Mouse (Mus musculus) limb, embryonic 14.5 days (tissue): ENCODE results near the gene N4bp3. TPM values are rescaled to one million over a fixed set of nuclear protein-coding genes. Genes with fewer than 3 reads are reported as not detected.

Source experiments
- ATAC-seq: fragments of 200-750 bp; cut with Nextera tagmentation; 2 replicates; pipeline ENCODE4 v1.8.0; 2017; ENCODE audit warnings: low read depth, moderate number of reproducible peaks, moderate TSS enrichment; ENCODE audit not compliant: low FRiP score
- DNase-seq: peaks from one replicate; pipeline ENCODE4 v3.0.0-alpha.2; 2015; ENCODE audit warnings: low spot score
- H3K27ac ChIP-seq: fragments of 300-500 bp; sonication (generic); replicated peaks from 2 replicates; pipeline ENCODE4 v1.5.1; 2014; ENCODE audit warnings: low read depth, mild to moderate bottlenecking, low read length, moderate library complexity, mixed read lengths
- H3K27me3 ChIP-seq: fragments of 300-500 bp; sonication (generic); 2 replicates; pipeline ENCODE4 v1.6.1; 2014; ENCODE audit warnings: low read length, mixed read lengths; ENCODE audit not compliant: control insufficient read depth, insufficient read depth
- H3K36me3 ChIP-seq: fragments of 300-500 bp; sonication (generic); 2 replicates; pipeline ENCODE4 v1.6.1; 2014; ENCODE audit warnings: mild to moderate bottlenecking, low read length, moderate library complexity, mixed read lengths; ENCODE audit not compliant: control insufficient read depth, insufficient read depth
- H3K4me1 ChIP-seq: fragments of 300-500 bp; sonication (generic); 2 replicates; pipeline ENCODE4 v1.6.1; 2014; ENCODE audit warnings: antibody characterized with exemption, low read length, mixed read lengths; ENCODE audit not compliant: control insufficient read depth, insufficient read depth
- H3K4me2 ChIP-seq: fragments of 300-500 bp; sonication (generic); replicated peaks from 2 replicates; pipeline ENCODE4 v1.6.1; 2014; ENCODE audit warnings: low read depth, mild to moderate bottlenecking, low read length, moderate library complexity; ENCODE audit not compliant: severe bottlenecking
- H3K4me3 ChIP-seq: fragments of 300-500 bp; sonication (generic); replicated peaks from 2 replicates; pipeline ENCODE4 v1.5.1; 2014; ENCODE audit warnings: low read length
- H3K9ac ChIP-seq: fragments of 300-500 bp; sonication (generic); 2 replicates; pipeline ENCODE4 v1.6.1; 2014; ENCODE audit warnings: mild to moderate bottlenecking, low read depth, low read length, moderate library complexity; ENCODE audit not compliant: severe bottlenecking
- H3K9me3 ChIP-seq: fragments of 300-500 bp; sonication (generic); 2 replicates; pipeline ENCODE4 v1.6.1; 2016; ENCODE audit warnings: low read length; ENCODE audit not compliant: control insufficient read depth
- POLR2A ChIP-seq: fragments of 200-500 bp; IDR thresholded peaks from 2 replicates; pipeline ENCODE4 v1.8.0; 2012; ENCODE audit warnings: inconsistent platforms, mild to moderate bottlenecking, moderate library complexity, borderline replicate concordance; ENCODE audit not compliant: insufficient read depth, insufficient read length; ENCODE audit errors: extremely low read depth
- WGBS: fragments of 180-500 bp; shearing (Covaris S2); extraction: QIAGEN DNeasy Blood & Tissue Kit; methylation state at CpG from one replicate; pipeline ENCODE4 v1.1.7; 2014; 5-methylcytosine and 5-hydroxymethylcytosine counted together
- polyA plus RNA-seq, 2 experiments: library from polyadenylated mRNA; depleted of rRNA in 1 of 2; stranded (reverse) in 1 of 2; unstranded in 1 of 2; fragments of >200 nt; fragmentation: Nextera tagmentation in 1 of 2; extraction: Ambion mirVana in 1 of 2; gene quantifications; 2 replicates each; pipeline versions ENCODE4 v1.2.1 to v1.2.3; 2012 to 2014

Gene N4bp3
- polyA plus RNA-seq, 2 experiments: 22.9 to 33.1 TPM

- 82% methylated on average over 15 of the region's 15 CpGs for WGBS
Measured at GRCm38 (mm10) chr11:51629651-51630314, 20.9 kb downstream of the N4bp3 start.

DNA sequence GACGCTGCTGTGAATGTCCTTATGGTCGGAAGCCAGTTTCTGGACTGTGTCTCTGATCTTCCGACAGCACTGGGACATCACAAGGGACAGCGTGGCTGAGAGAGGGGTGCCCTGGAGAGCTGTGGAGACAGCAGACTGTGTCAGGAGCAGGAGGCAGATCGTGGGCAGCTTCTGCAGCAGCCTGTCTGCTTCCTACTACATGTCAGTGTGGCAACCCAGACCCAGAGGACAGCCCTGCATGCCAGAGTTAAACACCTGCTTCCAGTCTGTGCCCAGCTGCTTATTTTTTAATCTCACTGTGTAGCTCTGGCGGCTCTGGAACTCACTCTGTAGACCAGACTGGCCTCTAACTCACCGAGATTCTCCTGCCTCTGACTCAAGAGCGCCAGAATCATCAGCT is 22.7 kb downstream of the N4bp3 start:
- no peaks in the 10 kb centered on the region for H3K4me1 ChIP-seq
- no peaks in the 10 kb centered on the region for H3K9me3 ChIP-seq
- DNase-seq (no peak), ATAC-seq (no peak)
- H3K27me3 ChIP-seq: no peaks in the 10 kb centered on the region
- no peak overlapping the region for H3K4me3 ChIP-seq
- H3K36me3 ChIP-seq: peaks cover 61% of the 10 kb centered on the region
- H3K9ac ChIP-seq: no peak overlapping the region
- H3K4me2 ChIP-seq: no peak overlapping the region
- WGBS: 89% methylated on average over 8 of the region's 8 CpGs
- no peak overlapping the region for H3K27ac ChIP-seq
- no peak for TF ChIP-seq POLR2A

More at GRCm38 (mm10) chr11:51629651-51630314, 20.9 kb downstream of the N4bp3 start:
- DNase-seq (no peak), ATAC-seq (no peak)
- TF ChIP-seq POLR2A: no peak
- Histone ChIP-seq H3K27me3 (no peaks in the 10 kb centered on the region), H3K9ac (no peak overlapping the region), H3K27ac (no peak overlapping the region), H3K9me3 (no peaks in the 10 kb centered on the region), H3K4me2 (no peak overlapping the region), H3K4me1 (no peaks in the 10 kb centered on the region; the same call in 1 of the 2 replicates), H3K36me3 (peaks cover 42% of the 10 kb centered on the region), H3K4me3 (no peak overlapping the region)

DNA sequence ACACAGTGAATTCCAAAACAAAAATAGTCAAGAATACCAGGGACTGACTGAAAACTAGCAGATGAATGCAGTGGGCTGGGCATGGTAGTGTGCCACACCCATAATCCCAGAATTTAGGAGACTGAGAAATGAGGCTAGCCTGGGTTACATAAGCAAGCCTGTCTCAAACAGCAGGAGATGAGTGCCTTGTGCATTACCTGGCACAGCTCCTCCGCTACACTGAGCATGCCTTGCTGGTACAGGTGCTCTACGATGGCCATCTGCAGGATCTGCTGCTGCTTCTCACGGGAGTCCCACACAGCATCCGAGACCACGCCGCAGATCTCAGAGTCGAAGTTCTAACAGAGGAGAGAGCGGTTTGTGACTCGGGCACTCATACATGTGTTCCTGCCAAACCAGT is 23.2 kb downstream of the N4bp3 start:
- H3K27ac ChIP-seq: no peak overlapping the region
- ATAC-seq (no peak), DNase-seq (no peak)
- WGBS: 93% methylated on average over 9 of the region's 9 CpGs
- H3K4me2 ChIP-seq: no peak overlapping the region
- no peak overlapping the region for H3K4me3 ChIP-seq
- no peak for TF ChIP-seq POLR2A
- no peaks in the 10 kb centered on the region for H3K27me3 ChIP-seq
- peaks cover 65% of the 10 kb centered on the region for H3K36me3 ChIP-seq
- H3K4me1 ChIP-seq: no peaks in the 10 kb centered on the region
- no peaks in the 10 kb centered on the region for H3K9me3 ChIP-seq
- H3K9ac ChIP-seq: no peak overlapping the region

DNA sequence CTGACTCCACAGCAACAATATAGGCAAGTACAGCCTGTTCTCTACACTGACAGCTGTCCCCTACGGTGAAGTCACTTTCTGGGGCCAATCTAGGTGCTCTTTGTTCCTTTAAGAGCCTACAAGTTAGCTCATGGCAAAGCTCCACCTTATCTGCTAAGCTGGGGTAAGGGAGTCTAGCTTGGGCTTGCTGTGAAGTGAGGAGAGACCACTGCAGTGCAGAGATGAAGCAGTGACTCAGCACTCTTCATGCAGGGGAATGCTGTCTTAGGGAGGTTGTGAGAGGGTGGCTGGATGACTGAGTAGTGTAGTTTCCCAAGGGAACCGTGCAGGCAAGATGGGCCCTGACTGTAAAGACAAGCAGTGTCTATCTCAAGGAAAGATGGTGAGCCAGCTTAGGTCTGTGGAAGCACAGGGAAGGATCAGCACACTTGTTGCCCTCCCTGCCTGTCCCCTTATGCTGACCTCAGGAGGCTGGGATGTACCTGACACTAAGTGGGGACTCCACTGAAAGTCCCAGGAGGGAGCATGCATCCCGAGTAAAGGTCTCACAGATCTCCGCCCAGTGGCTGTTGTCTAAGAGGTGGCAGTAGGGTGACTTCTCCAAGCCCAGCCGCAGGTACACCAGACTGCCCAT is 25.3 kb downstream of the N4bp3 start:
- no peak for TF ChIP-seq POLR2A
- no peak overlapping the region for H3K4me2 ChIP-seq
- DNase-seq (no peak), ATAC-seq (no peak)
- 74% methylated on average over 5 of the region's 5 CpGs for WGBS
- no peak overlapping the region for H3K9ac ChIP-seq
- peaks cover 72% of the 10 kb centered on the region for H3K36me3 ChIP-seq
- no peak overlapping the region for H3K4me3 ChIP-seq
- H3K9me3 ChIP-seq: no peaks in the 10 kb centered on the region
- peaks cover 9% of the 10 kb centered on the region; the same call in 1 of the 2 replicates for H3K4me1 ChIP-seq
- H3K27me3 ChIP-seq: no peaks in the 10 kb centered on the region
- no peak overlapping the region for H3K27ac ChIP-seq

GRCm38 (mm10) chr11:51622971-51623491 is 27.6 kb downstream of the N4bp3 start:
- Histone ChIP-seq H3K4me3 (no peak overlapping the region), H3K4me1 (peaks cover 9% of the 10 kb centered on the region), H3K9me3 (no peaks in the 10 kb centered on the region), H3K27me3 (no peaks in the 10 kb centered on the region), H3K36me3 (peaks cover 60% of the 10 kb centered on the region), H3K9ac (no peak overlapping the region), H3K4me2 (no peak overlapping the region), H3K27ac (no peak overlapping the region)
- WGBS: 91% methylated on average over 7 of the region's 7 CpGs
- no peak for TF ChIP-seq POLR2A
- DNase-seq (no peak), ATAC-seq (no peak)
